Mouse (Mus musculus) kidney, adult 2 months (tissue): ENCODE results near the gene 2410002F23Rik. TPM values are rescaled to one million over a fixed set of nuclear protein-coding genes. Genes with fewer than 3 reads are reported as not detected.

Experiments
- DNase-seq: peaks from one replicate; pipeline ENCODE4 v3.0.0; 2021
- H3K27ac ChIP-seq: fragments of 200-500 bp; 2 replicates; pipeline ENCODE4 v1.5.1; 2012; ENCODE audit warnings: low read depth, low read length, control low read depth, inconsistent platforms; ENCODE audit not compliant: insufficient read depth
- H3K27me3 ChIP-seq: fragments of 200-500 bp; replicated peaks from 2 replicates; pipeline ENCODE4 v1.6.1; 2012; ENCODE audit warnings: mild to moderate bottlenecking, moderate library complexity, low read length, inconsistent platforms; ENCODE audit not compliant: control insufficient read depth, insufficient read depth
- H3K36me3 ChIP-seq: fragments of 200-500 bp; 2 replicates; pipeline ENCODE4 v1.6.1; 2012; ENCODE audit warnings: mild to moderate bottlenecking, moderate library complexity, low read length, inconsistent platforms; ENCODE audit not compliant: control insufficient read depth, insufficient read depth
- H3K4me1 ChIP-seq: fragments of 200-500 bp; 2 replicates; pipeline ENCODE4 v1.6.1; 2011; ENCODE audit warnings: low read length; ENCODE audit not compliant: control insufficient read depth, insufficient read depth
- H3K4me3 ChIP-seq: fragments of 200-500 bp; 2 replicates; pipeline ENCODE4 v1.5.1; 2011; ENCODE audit warnings: mild to moderate bottlenecking, low read depth, low read length, control low read depth; ENCODE audit not compliant: insufficient read depth
- CTCF ChIP-seq: fragments of 200-500 bp; conservative IDR thresholded peaks from 2 replicates; pipeline ENCODE4 v1.5.1; 2011; ENCODE audit warnings: low read depth, mild to moderate bottlenecking, control low read depth, low read length, moderate library complexity, mixed read lengths; ENCODE audit not compliant: insufficient read depth, insufficient read length
- POLR2A ChIP-seq: fragments of 200-500 bp; IDR thresholded peaks from one replicate; pipeline ENCODE4 v1.6.1; 2011; ENCODE audit warnings: low read depth, low read length, control low read depth
- WGBS: fragments of 180-500 bp; shearing (Covaris S2); methylation state at CpG from one replicate; pipeline ENCODE4 v1.1.7; 2018; 5-methylcytosine and 5-hydroxymethylcytosine counted together
- polyA plus RNA-seq: library from polyadenylated mRNA; depleted of rRNA; stranded (reverse); fragments of >200 nt; gene quantifications from 2 replicates; pipeline ENCODE4 v1.2.3, GENCODE M21; 2012

Gene 2410002F23Rik
- polyA plus RNA-seq, 1 experiment, result 39.4 TPM

- DNase-seq, result no peak
- H3K4me3 ChIP-seq, result no peak overlapping the region
- no peaks in the 10 kb centered on the region for H3K27me3 ChIP-seq
- TF ChIP-seq POLR2A (no peak), CTCF (no peak)
- no peak overlapping the region for H3K27ac ChIP-seq
- WGBS, result 73% methylated on average over 3 of the region's 3 CpGs
- no peaks in the 10 kb centered on the region for H3K4me1 ChIP-seq
- H3K36me3 ChIP-seq, result no peaks in the 10 kb centered on the region
Observed at GRCm38 (mm10) chr7:44275546-44275945, 29.0 kb downstream of the 2410002F23Rik start.

GRCm38 (mm10) chr7:44276461-44277249, 30.1 kb downstream of the 2410002F23Rik start:
- H3K36me3 ChIP-seq, result no peaks in the 10 kb centered on the region
- H3K4me1 ChIP-seq, result no peaks in the 10 kb centered on the region
- no peak overlapping the region for H3K27ac ChIP-seq
- TF ChIP-seq POLR2A (no peak), CTCF (no peak)
- H3K27me3 ChIP-seq, result no peaks in the 10 kb centered on the region
- WGBS, result 59% methylated on average over 10 of the region's 10 CpGs
- H3K4me3 ChIP-seq, result no peak overlapping the region
- DNase-seq, result no peak

GRCm38 (mm10) chr7:44277250-44277622, 30.7 kb downstream of the 2410002F23Rik start:
- peak; percentile 27 for DNase-seq
- 45% methylated on average over 2 of the region's 2 CpGs for WGBS
- no peaks in the 10 kb centered on the region for H3K27me3 ChIP-seq

GRCm38 (mm10) chr7:44280959-44281358, 34.4 kb downstream of the 2410002F23Rik start:
- TF ChIP-seq POLR2A (no peak), CTCF (no peak)
- Histone ChIP-seq H3K4me3 (no peak overlapping the region), H3K4me1 (no peaks in the 10 kb centered on the region), H3K27me3 (no peaks in the 10 kb centered on the region), H3K36me3 (no peaks in the 10 kb centered on the region), H3K27ac (no peak overlapping the region)
- no peak for DNase-seq
- 49% methylated on average over 1 of the region's 1 CpGs for WGBS

More at GRCm38 (mm10) chr7:44277250-44277622, 30.7 kb downstream of the 2410002F23Rik start:
- TF ChIP-seq POLR2A, result no peak
- TF ChIP-seq CTCF, result peak; percentile 60
- no peaks in the 10 kb centered on the region for H3K4me1 ChIP-seq
- no peak overlapping the region for H3K27ac ChIP-seq
- H3K36me3 ChIP-seq, result no peaks in the 10 kb centered on the region
- no peak overlapping the region for H3K4me3 ChIP-seq

GRCm38 (mm10) chr7:44281586-44281985, 35.1 kb downstream of the 2410002F23Rik start:
- no peak for DNase-seq
- TF ChIP-seq POLR2A (no peak), CTCF (no peak)
- Histone ChIP-seq H3K27me3 (no peaks in the 10 kb centered on the region), H3K4me1 (no peaks in the 10 kb centered on the region), H3K36me3 (no peaks in the 10 kb centered on the region), H3K27ac (no peak overlapping the region), H3K4me3 (no peak overlapping the region)
- 71% methylated on average over 7 of the region's 7 CpGs for WGBS

- H3K27ac ChIP-seq, result no peak overlapping the region
- H3K4me3 ChIP-seq, result no peak overlapping the region
- H3K36me3 ChIP-seq, result no peaks in the 10 kb centered on the region
- no peaks in the 10 kb centered on the region for H3K4me1 ChIP-seq
- no peaks in the 10 kb centered on the region for H3K27me3 ChIP-seq
- 79% methylated on average over 7 of the region's 7 CpGs for WGBS
- DNase-seq, result peak; percentile 12
- TF ChIP-seq POLR2A (no peak), CTCF (no peak)
Observed at GRCm38 (mm10) chr7:44287760-44288159, 41.2 kb downstream of the 2410002F23Rik start.

- H3K27ac ChIP-seq, result no peak overlapping the region
- H3K27me3 ChIP-seq, result no peaks in the 10 kb centered on the region
- H3K36me3 ChIP-seq, result no peaks in the 10 kb centered on the region
- TF ChIP-seq POLR2A, result no peak
- no peak for TF ChIP-seq CTCF
- no peak for DNase-seq
- no peak overlapping the region for H3K4me3 ChIP-seq
- no peaks in the 10 kb centered on the region for H3K4me1 ChIP-seq
- 78% methylated on average over 4 of the region's 4 CpGs for WGBS
Observed at GRCm38 (mm10) chr7:44290986-44291385, 44.5 kb downstream of the 2410002F23Rik start.
